Mouse (Mus musculus) kidney, adult 2 months (tissue): ENCODE results near the gene Ddrgk1.

ENCODE experiments used
- CTCF ChIP-seq: fragments of 200-500 bp; conservative IDR thresholded peaks from 2 replicates; pipeline ENCODE4 v1.5.1; 2011; ENCODE audit warnings: low read depth, mild to moderate bottlenecking, control low read depth, low read length, moderate library complexity, mixed read lengths; ENCODE audit not compliant: insufficient read depth, insufficient read length
- POLR2A ChIP-seq: fragments of 200-500 bp; IDR thresholded peaks from one replicate; pipeline ENCODE4 v1.6.1; 2011; ENCODE audit warnings: low read depth, low read length, control low read depth

DNA sequence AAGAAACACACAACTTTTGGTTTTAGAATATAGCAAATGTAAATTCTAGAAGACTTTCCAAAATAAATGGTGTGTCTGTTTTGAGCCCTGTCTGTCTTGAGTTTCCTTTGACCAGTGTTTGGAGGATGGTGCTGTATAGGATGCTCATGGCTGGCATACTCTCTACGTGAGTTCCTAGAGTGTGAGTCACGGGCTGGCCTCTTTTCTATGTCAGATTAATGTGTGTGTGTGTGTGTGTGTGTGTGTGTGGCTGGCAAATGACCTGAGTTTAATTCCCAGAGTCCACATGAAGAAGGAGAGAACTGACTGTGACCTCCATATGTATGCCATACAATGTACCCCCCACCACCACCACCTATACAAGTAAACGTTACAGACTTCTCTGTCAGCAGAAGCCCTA, 17.1 kb upstream of the Ddrgk1 start:
- TF ChIP-seq POLR2A: no peak
- TF ChIP-seq CTCF: no peak
